Mouse (Mus musculus) hindbrain, embryonic 10.5 days (tissue): ENCODE results near the gene Brdt. TPM values are rescaled to one million over a fixed set of nuclear protein-coding genes. Genes with fewer than 3 reads are reported as not detected.

Experiments
- polyA plus RNA-seq: library from polyadenylated mRNA; unstranded; fragments of >200 nt; fragmentation: Nextera tagmentation; extraction: Ambion mirVana; gene quantifications from 2 replicates; pipeline ENCODE4 v1.2.1, GENCODE M21; 2016

The Brdt gene
- polyA plus RNA-seq, 1 experiment from 2014 or later = 1.4 TPM

Other genes with a start within 250 kb of the Brdt start
- 8.3 and 11.1 TPM in 2 replicates for gene Tgfbr3, start 41.5 kb upstream of the Brdt start, polyA plus RNA-seq
- 0.83 and 1.2 TPM in 2 replicates for gene Ephx4, start 71.6 kb downstream of the Brdt start, polyA plus RNA-seq
- not detected in 2 replicates for gene Lpcat2b, start 100.4 kb downstream of the Brdt start, polyA plus RNA-seq
- gene Btbd8, start 106.8 kb downstream of the Brdt start, polyA plus RNA-seq = 5.2 and 5.6 TPM in 2 replicates
- gene Gm42669, start 176.5 kb downstream of the Brdt start, polyA plus RNA-seq = 0.29 and 0.47 TPM in 2 replicates
- gene 1700028K03Rik, start 203.6 kb downstream of the Brdt start, polyA plus RNA-seq = 0.07 and 0.16 TPM in 2 replicates